Mouse (Mus musculus) neural tube, embryonic 12.5 days (tissue): ENCODE results near the gene Dph1. TPM values are rescaled to one million over a fixed set of nuclear protein-coding genes. Genes with fewer than 3 reads are reported as not detected.
"Not testable (repeated sequence)": the region's sequence is repeated elsewhere in the genome, so short reads cannot be mapped to it uniquely, and the experiment has no call there.

Source experiments
- ATAC-seq: fragments of 200-750 bp; cut with Nextera tagmentation; 2 replicates; pipeline ENCODE4 v1.8.0; 2017; ENCODE audit warnings: low read depth, mild to moderate bottlenecking, moderate TSS enrichment, moderate library complexity; ENCODE audit not compliant: low FRiP score
- H3K27ac ChIP-seq: fragments of 300-500 bp; sonication (generic); 2 replicates; pipeline ENCODE4 v1.5.1; 2016
- H3K27me3 ChIP-seq: fragments of 300-500 bp; sonication (generic); replicated peaks from 2 replicates; pipeline ENCODE4 v1.6.1; 2016; ENCODE audit warnings: mild to moderate bottlenecking
- H3K36me3 ChIP-seq: fragments of 300-500 bp; sonication (generic); 2 replicates; pipeline ENCODE4 v1.6.1; 2016; ENCODE audit warnings: mild to moderate bottlenecking
- H3K4me1 ChIP-seq: fragments of 300-500 bp; sonication (generic); 2 replicates; pipeline ENCODE4 v1.6.1; 2016
- H3K4me2 ChIP-seq: fragments of 300-500 bp; sonication (generic); replicated peaks from 2 replicates; pipeline ENCODE4 v1.6.1; 2016; ENCODE audit warnings: mild to moderate bottlenecking
- H3K4me3 ChIP-seq: fragments of 300-500 bp; sonication (generic); 2 replicates; pipeline ENCODE4 v1.5.1; 2016
- H3K9ac ChIP-seq: fragments of 300-500 bp; sonication (generic); 2 replicates; pipeline ENCODE4 v1.6.1; 2016; ENCODE audit warnings: mild to moderate bottlenecking
- H3K9me3 ChIP-seq: fragments of 300-500 bp; sonication (generic); 2 replicates; pipeline ENCODE4 v1.6.1; 2016; ENCODE audit warnings: mild to moderate bottlenecking
- WGBS: fragments of 180-500 bp; shearing (Covaris S2); methylation state at CpG from one replicate; pipeline ENCODE4 v1.1.7; 2016; 5-methylcytosine and 5-hydroxymethylcytosine counted together
- polyA plus RNA-seq: library from polyadenylated mRNA; unstranded; fragments of >200 nt; fragmentation: Nextera tagmentation; extraction: Ambion mirVana; gene quantifications from 2 replicates; pipeline ENCODE4 v1.2.1, GENCODE M21; 2016

The Dph1 gene
- polyA plus RNA-seq, 1 experiment from 2014 or later = 18.4 TPM

GRCm38 (mm10) chr11:75184986-75185385 is 6.1 kb downstream of the Dph1 start:
- Histone ChIP-seq H3K4me1 (peaks cover 13% of the 10 kb centered on the region), H3K4me3 (no peak overlapping the region), H3K9me3 (no peaks in the 10 kb centered on the region), H3K4me2 (0 out of 2 replicates have a peak overlapping the region, but pooled peaks have one; percentile 2), H3K27me3 (no peaks in the 10 kb centered on the region), H3K27ac (no peak overlapping the region; the same call in 1 of the 2 replicates), H3K9ac (no peak overlapping the region), H3K36me3 (peaks cover 23% of the 10 kb centered on the region)
- 45% methylated on average over 2 of the region's 2 CpGs for WGBS
- no peak for ATAC-seq

GRCm38 (mm10) chr11:75184573-75184972 is 6.5 kb downstream of the Dph1 start:
- Histone ChIP-seq H3K27me3 (no peaks in the 10 kb centered on the region), H3K9ac (no peak overlapping the region), H3K36me3 (peaks cover 23% of the 10 kb centered on the region), H3K4me2 (0 out of 2 replicates have a peak overlapping the region, but pooled peaks have one; percentile 2), H3K27ac (no peak overlapping the region; the same call in 1 of the 2 replicates), H3K9me3 (no peaks in the 10 kb centered on the region), H3K4me1 (peaks cover 11% of the 10 kb centered on the region), H3K4me3 (no peak overlapping the region)
- WGBS = 90% methylated on average over 5 of the region's 5 CpGs
- no peak for ATAC-seq

GRCm38 (mm10) chr11:75183917-75184570 is 7.0 kb downstream of the Dph1 start:
- no peaks in the 10 kb centered on the region for H3K9me3 ChIP-seq
- no peak overlapping the region for H3K4me2 ChIP-seq
- peaks cover 5% of the 10 kb centered on the region for H3K4me1 ChIP-seq
- ATAC-seq = no peak
- no peak overlapping the region for H3K9ac ChIP-seq
- H3K27me3 ChIP-seq = no peaks in the 10 kb centered on the region
- H3K36me3 ChIP-seq = peaks cover 23% of the 10 kb centered on the region
- no peak overlapping the region for H3K4me3 ChIP-seq
- WGBS = 67% methylated on average over 2 of the region's 2 CpGs
- no peak overlapping the region for H3K27ac ChIP-seq

- Histone ChIP-seq H3K9me3 (no peaks in the 10 kb centered on the region), H3K36me3 (peaks cover 27% of the 10 kb centered on the region), H3K27me3 (no peaks in the 10 kb centered on the region), H3K4me2 (peak within 1 kb of the TSS; percentile 85), H3K27ac (peak within 1 kb of the TSS; percentile 57; the same call in 1 of the 2 replicates), H3K4me3 (peak within 1 kb of the TSS; percentile 76), H3K4me1 (peaks cover 15% of the 10 kb centered on the region), H3K9ac (peak within 1 kb of the TSS; percentile 73)
- WGBS = under 1% methylated on average over 33 of the region's 33 CpGs
- peak; percentile 94 for ATAC-seq
Measured at GRCm38 (mm10) chr11:75178672-75179208, 12.3 kb downstream of the Dph1 start, which contains the start of gene Ovca2. Gene Ovca2 (minus strand): TSS chr11:75178835.

GRCm38 (mm10) chr11:75178011-75178410 is 13.0 kb downstream of the Dph1 start:
- H3K4me2 ChIP-seq = peak overlapping the region; percentile 85
- peaks cover 3% of the 10 kb centered on the region for H3K27me3 ChIP-seq
- peak overlapping the region; percentile 73 for H3K9ac ChIP-seq
- no peaks in the 10 kb centered on the region for H3K9me3 ChIP-seq
- H3K4me3 ChIP-seq = peak overlapping the region; percentile 76
- H3K4me1 ChIP-seq = peaks cover 21% of the 10 kb centered on the region
- 0 out of 2 replicates have a peak overlapping the region, but pooled peaks have one; percentile 15 for H3K27ac ChIP-seq
- ATAC-seq = no peak
- 51% methylated on average over 12 of the region's 12 CpGs for WGBS
- peaks cover 24% of the 10 kb centered on the region for H3K36me3 ChIP-seq

GRCm38 (mm10) chr11:75174574-75174973 is 16.5 kb downstream of the Dph1 start:
- H3K9me3 ChIP-seq, H3K27ac ChIP-seq, H3K4me2 ChIP-seq, ATAC-seq, H3K9ac ChIP-seq, H3K4me3 ChIP-seq, H3K36me3 ChIP-seq: not testable (repeated sequence)
- Histone ChIP-seq H3K4me1 (peaks cover 50% of the 10 kb centered on the region), H3K27me3 (peaks cover 38% of the 10 kb centered on the region)
- 77% methylated on average over 6 of the region's 6 CpGs for WGBS

- Histone ChIP-seq H3K27ac (0 out of 2 replicates have a peak overlapping the region, but pooled peaks have one; percentile 62), H3K9me3 (no peaks in the 10 kb centered on the region), H3K9ac (peak overlapping the region; percentile 56), H3K4me2 (peak overlapping the region; percentile 85), H3K4me3 (peak overlapping the region; percentile 68), H3K36me3 (peaks cover 9% of the 10 kb centered on the region), H3K27me3 (peaks cover 46% of the 10 kb centered on the region), H3K4me1 (peaks cover 58% of the 10 kb centered on the region)
- 2% methylated on average over 15 of the region's 15 CpGs for WGBS
- no peak for ATAC-seq
Measured at GRCm38 (mm10) chr11:75173799-75174165, 17.3 kb downstream of the Dph1 start.

- H3K27ac ChIP-seq = peak overlapping the region; percentile 62; the same call in 1 of the 2 replicates
- H3K36me3 ChIP-seq = peaks cover 9% of the 10 kb centered on the region
- peaks cover 51% of the 10 kb centered on the region for H3K27me3 ChIP-seq
- ATAC-seq = peak; percentile 64
- peak overlapping the region; percentile 68 for H3K4me3 ChIP-seq
- H3K9me3 ChIP-seq = no peaks in the 10 kb centered on the region
- H3K4me1 ChIP-seq = peaks cover 64% of the 10 kb centered on the region
- peak overlapping the region; percentile 56 for H3K9ac ChIP-seq
- H3K4me2 ChIP-seq = peak overlapping the region; percentile 85
- WGBS = under 1% methylated on average over 66 of the region's 71 CpGs
Measured at GRCm38 (mm10) chr11:75173095-75173798, 17.8 kb downstream of the Dph1 start.

GRCm38 (mm10) chr11:75172151-75173094 is 18.6 kb downstream of the Dph1 start:
- peak overlapping the region; percentile 68 for H3K4me3 ChIP-seq
- peak overlapping the region; percentile 56 for H3K9ac ChIP-seq
- no peaks in the 10 kb centered on the region for H3K9me3 ChIP-seq
- peaks cover 59% of the 10 kb centered on the region for H3K27me3 ChIP-seq
- WGBS = under 1% methylated on average over 75 of the region's 75 CpGs
- peaks cover 5% of the 10 kb centered on the region for H3K36me3 ChIP-seq
- peak overlapping the region; percentile 85 for H3K4me2 ChIP-seq
- H3K27ac ChIP-seq = no peak overlapping the region
- ATAC-seq = no peak
- peaks cover 64% of the 10 kb centered on the region for H3K4me1 ChIP-seq

GRCm38 (mm10) chr11:75171186-75171865 is 19.7 kb downstream of the Dph1 start:
- H3K36me3 ChIP-seq = no peaks in the 10 kb centered on the region
- peaks cover 70% of the 10 kb centered on the region for H3K27me3 ChIP-seq
- WGBS = 7% methylated on average over 17 of the region's 17 CpGs
- no peak overlapping the region for H3K9ac ChIP-seq
- no peak overlapping the region; the same call in 1 of the 2 replicates for H3K4me3 ChIP-seq
- no peak overlapping the region for H3K27ac ChIP-seq
- H3K4me1 ChIP-seq = peaks cover 72% of the 10 kb centered on the region
- no peaks in the 10 kb centered on the region for H3K9me3 ChIP-seq
- peak overlapping the region; percentile 85 for H3K4me2 ChIP-seq
- no peak for ATAC-seq
